Mouse (Mus musculus) stomach, postnatal 0 days (tissue): Measurements from ENCODE around the gene Dedd2. TPM values are rescaled to one million over a fixed set of nuclear protein-coding genes. Genes with fewer than 3 reads are reported as not detected.

ENCODE experiments used
- ATAC-seq: fragments of 200-750 bp; cut with Nextera tagmentation; 2 replicates; pipeline ENCODE4 v1.8.0; 2017; ENCODE audit not compliant: low FRiP score, low TSS enrichment
- DNase-seq: peaks from one replicate; pipeline ENCODE4 v3.0.0-alpha.2; 2016; ENCODE audit warnings: low spot score
- H3K27ac ChIP-seq: fragments of 300-500 bp; sonication (generic); replicated peaks from 2 replicates; pipeline ENCODE4 v1.5.1; 2014; ENCODE audit warnings: mild to moderate bottlenecking, control low read depth
- H3K27me3 ChIP-seq: fragments of 300-500 bp; sonication (generic); 2 replicates; pipeline ENCODE4 v1.6.1; 2014; ENCODE audit warnings: low read length; ENCODE audit not compliant: control insufficient read depth, insufficient read depth
- H3K36me3 ChIP-seq: fragments of 300-500 bp; sonication (generic); 2 replicates; pipeline ENCODE4 v1.6.1; 2014; ENCODE audit warnings: low read length, mixed read lengths; ENCODE audit not compliant: control insufficient read depth, insufficient read depth
- H3K4me1 ChIP-seq: fragments of 300-500 bp; sonication (generic); replicated peaks from 2 replicates; pipeline ENCODE4 v1.6.1; 2014; ENCODE audit warnings: antibody characterized with exemption; ENCODE audit not compliant: control insufficient read depth, insufficient read depth
- H3K4me2 ChIP-seq: fragments of 300-500 bp; sonication (generic); replicated peaks from 2 replicates; pipeline ENCODE4 v1.6.1; 2014; ENCODE audit warnings: low read depth, mild to moderate bottlenecking, control low read depth, moderate library complexity
- H3K4me3 ChIP-seq: fragments of 300-500 bp; sonication (generic); 2 replicates; pipeline ENCODE4 v1.5.1; 2014; ENCODE audit warnings: low read depth, low read length, control low read depth
- H3K9ac ChIP-seq: fragments of 300-500 bp; sonication (generic); 2 replicates; pipeline ENCODE4 v1.6.1; 2014; ENCODE audit warnings: mild to moderate bottlenecking, low read length, control low read depth, mixed read lengths
- H3K9me3 ChIP-seq: fragments of 300-500 bp; sonication (generic); 2 replicates; pipeline ENCODE4 v1.6.1; 2016; ENCODE audit warnings: low read length; ENCODE audit not compliant: control insufficient read depth
- CTCF ChIP-seq: IDR thresholded peaks from 2 replicates; pipeline ENCODE4 v1.5.1; 2016; ENCODE audit warnings: antibody characterized with exemption, low read depth, mild to moderate bottlenecking, moderate library complexity
- EP300 ChIP-seq: optimal IDR thresholded peaks from 2 replicates; pipeline ENCODE3; 2016; ENCODE audit warnings: antibody characterized with exemption
- WGBS: fragments of 180-500 bp; shearing (Covaris S2); extraction: QIAGEN DNeasy Blood & Tissue Kit; methylation state at CpG from one replicate; pipeline ENCODE4 v1.1.7; 2014; 5-methylcytosine and 5-hydroxymethylcytosine counted together
- polyA plus RNA-seq: library from polyadenylated mRNA; unstranded; fragments of >200 nt; fragmentation: Nextera tagmentation; extraction: Ambion mirVana; gene quantifications from 2 replicates; pipeline ENCODE4 v1.2.1, GENCODE M21; 2015

Dedd2 gene
- polyA plus RNA-seq, 1 experiment from 2014 or later, result 20.0 TPM

DNA sequence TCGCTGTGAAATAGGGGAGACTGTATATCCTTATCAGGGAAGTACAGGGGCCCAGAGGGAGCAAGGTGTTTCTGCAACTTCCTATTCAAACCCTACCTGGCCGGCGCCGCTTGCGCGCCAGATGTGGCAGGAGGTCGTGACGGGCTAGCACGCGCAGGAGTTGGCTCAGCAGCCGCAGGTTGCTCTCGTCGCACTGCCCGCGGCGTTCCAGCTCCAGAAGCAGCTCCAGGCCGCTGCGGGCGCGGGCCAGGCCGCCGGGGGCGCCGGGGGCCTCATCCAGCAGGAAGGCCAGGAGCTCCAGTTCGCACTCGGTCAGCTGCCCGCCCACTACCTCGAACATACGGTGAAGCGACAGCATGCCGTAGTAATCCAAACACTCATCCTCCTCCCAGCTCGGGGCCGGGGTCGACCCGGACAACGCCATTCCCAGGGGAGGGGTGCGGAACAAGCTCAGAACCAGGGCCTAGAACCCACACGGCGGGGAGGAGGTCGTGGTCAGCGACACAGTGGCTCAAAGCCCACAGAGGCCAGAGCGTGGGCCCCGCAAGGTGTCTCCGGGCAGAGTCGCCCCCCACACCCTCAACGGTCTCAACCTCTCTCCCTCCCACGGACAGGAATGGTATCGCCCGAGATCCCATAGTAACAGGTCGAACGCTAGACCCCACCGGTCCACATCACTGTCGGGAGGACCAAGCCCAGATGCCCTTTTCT lies 1.6 kb downstream of the Dedd2 start:
- ATAC-seq, result peak; percentile 11; the same call in 1 of the 2 replicates
- Histone ChIP-seq H3K4me1 (peaks cover 11% of the 10 kb centered on the region), H3K27me3 (no peaks in the 10 kb centered on the region), H3K9me3 (no peaks in the 10 kb centered on the region), H3K4me3 (peak overlapping the region; percentile 72), H3K9ac (peak overlapping the region; percentile 82), H3K36me3 (no peaks in the 10 kb centered on the region), H3K27ac (peak overlapping the region; percentile 88), H3K4me2 (peak overlapping the region; percentile 85)
- WGBS, result under 1% methylated on average over 49 of the region's 53 CpGs
- 0 out of 2 replicates have a peak, but pooled peaks have one; percentile 1 for TF ChIP-seq CTCF
- TF ChIP-seq EP300, result no peak
- peak; percentile 65 for DNase-seq

- H3K27me3 ChIP-seq, result no peaks in the 10 kb centered on the region
- WGBS, result 53% methylated on average over 12 of the region's 12 CpGs
- peaks cover 11% of the 10 kb centered on the region for H3K4me1 ChIP-seq
- ATAC-seq (no peak), DNase-seq (peak; percentile 39)
- peak overlapping the region; percentile 82 for H3K9ac ChIP-seq
- H3K27ac ChIP-seq, result peak overlapping the region; percentile 88
- no peak for TF ChIP-seq CTCF
- TF ChIP-seq EP300, result no peak
- H3K4me2 ChIP-seq, result peak overlapping the region; percentile 85
- H3K36me3 ChIP-seq, result no peaks in the 10 kb centered on the region
- peak overlapping the region; percentile 72 for H3K4me3 ChIP-seq
- no peaks in the 10 kb centered on the region for H3K9me3 ChIP-seq
Observed at GRCm38 (mm10) chr7:25217653-25218395, 2.6 kb downstream of the Dedd2 start.

- H3K36me3 ChIP-seq, result peaks cover 8% of the 10 kb centered on the region; the same call in 1 of the 2 replicates
- H3K9me3 ChIP-seq, result no peaks in the 10 kb centered on the region
- DNase-seq (no peak), ATAC-seq (no peak)
- no peak overlapping the region for H3K4me3 ChIP-seq
- no peaks in the 10 kb centered on the region for H3K27me3 ChIP-seq
- H3K4me2 ChIP-seq, result no peak overlapping the region
- TF ChIP-seq EP300 (no peak), CTCF (no peak)
- no peak overlapping the region for H3K9ac ChIP-seq
- no peak overlapping the region for H3K27ac ChIP-seq
- 91% methylated on average over 2 of the region's 2 CpGs for WGBS
- H3K4me1 ChIP-seq, result peaks cover 6% of the 10 kb centered on the region; the same call in 1 of the 2 replicates
Observed at GRCm38 (mm10) chr7:25214172-25214571, 6.2 kb downstream of the Dedd2 start.

- ATAC-seq (no peak), DNase-seq (no peak)
- H3K9ac ChIP-seq, result no peak overlapping the region
- H3K27me3 ChIP-seq, result no peaks in the 10 kb centered on the region
- H3K4me2 ChIP-seq, result no peak overlapping the region
- H3K36me3 ChIP-seq, result peaks cover 8% of the 10 kb centered on the region; the same call in 1 of the 2 replicates
- H3K9me3 ChIP-seq, result no peaks in the 10 kb centered on the region
- no peaks in the 10 kb centered on the region; the same call in 1 of the 2 replicates for H3K4me1 ChIP-seq
- no peak overlapping the region for H3K4me3 ChIP-seq
- WGBS, result 59% methylated on average over 3 of the region's 3 CpGs
- H3K27ac ChIP-seq, result no peak overlapping the region
- TF ChIP-seq CTCF, result no peak
- TF ChIP-seq EP300, result no peak
Observed at GRCm38 (mm10) chr7:25213099-25213498, 7.3 kb downstream of the Dedd2 start.

- 86% methylated on average over 4 of the region's 4 CpGs for WGBS
- ATAC-seq, result no peak
- Histone ChIP-seq H3K36me3 (peaks cover 10% of the 10 kb centered on the region; the same call in 1 of the 2 replicates), H3K4me3 (no peak overlapping the region), H3K27me3 (no peaks in the 10 kb centered on the region), H3K9ac (no peak overlapping the region), H3K4me2 (no peak overlapping the region), H3K27ac (no peak overlapping the region), H3K4me1 (no peaks in the 10 kb centered on the region), H3K9me3 (no peaks in the 10 kb centered on the region)
- TF ChIP-seq EP300, result no peak
- no peak for TF ChIP-seq CTCF
- DNase-seq, result no peak
Observed at GRCm38 (mm10) chr7:25210482-25210881, 9.9 kb downstream of the Dedd2 start.
